Mouse (Mus musculus): Measurements from ENCODE around the gene Kif16b. TPM values are rescaled to one million over a fixed set of nuclear protein-coding genes. Genes with fewer than 3 reads are reported as not detected.
"Not testable (repeated sequence)": the region's sequence is repeated elsewhere in the genome, so short reads cannot be mapped to it uniquely, and the experiment has no call there.

Gene Kif16b
- total RNA-seq, 1 experiment from 2014 or later: 24.0 TPM

DNA sequence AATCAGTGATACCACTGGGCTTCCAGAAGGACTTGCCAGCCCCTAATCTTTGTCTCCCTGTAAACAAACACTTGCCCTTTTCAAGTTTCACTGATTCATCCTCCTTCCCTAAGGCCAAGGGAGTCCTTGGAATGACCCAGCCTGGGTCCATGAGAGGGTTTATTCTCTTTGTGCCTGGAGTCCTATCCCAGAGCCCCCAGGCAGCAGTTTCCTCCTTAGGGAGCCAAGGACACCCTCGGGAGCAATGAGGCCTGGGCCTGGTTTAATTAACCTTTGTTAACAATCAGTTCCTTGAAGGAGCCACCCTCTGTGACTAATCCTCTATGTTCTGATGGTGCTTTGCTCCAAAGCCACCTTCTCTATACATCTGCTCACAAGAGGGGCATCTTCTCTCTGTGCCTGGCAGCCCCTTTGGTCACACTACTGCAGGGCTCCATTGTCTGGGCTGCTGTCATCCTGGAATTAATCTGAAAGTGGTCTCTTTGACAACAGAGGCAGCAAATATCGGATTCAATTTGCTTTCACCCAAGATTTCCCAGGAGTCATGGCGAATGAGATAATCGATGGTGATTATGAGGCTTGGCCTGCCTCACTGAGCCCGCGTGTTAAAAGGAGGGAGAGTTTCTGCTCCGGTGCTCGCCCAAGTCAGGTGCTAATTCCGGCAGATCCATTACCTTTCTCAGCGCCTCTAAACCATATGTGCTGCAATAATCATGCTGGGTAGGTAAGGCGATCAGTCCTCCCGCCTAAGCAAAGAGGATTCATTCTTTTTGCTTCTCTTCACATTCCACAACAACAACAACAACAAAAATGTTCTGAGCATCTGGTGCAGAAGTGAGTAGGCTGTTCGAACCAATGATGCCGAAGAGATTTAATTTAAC, 311.7 kb downstream of the Kif16b start:
- no peak for DNase-seq

DNA sequence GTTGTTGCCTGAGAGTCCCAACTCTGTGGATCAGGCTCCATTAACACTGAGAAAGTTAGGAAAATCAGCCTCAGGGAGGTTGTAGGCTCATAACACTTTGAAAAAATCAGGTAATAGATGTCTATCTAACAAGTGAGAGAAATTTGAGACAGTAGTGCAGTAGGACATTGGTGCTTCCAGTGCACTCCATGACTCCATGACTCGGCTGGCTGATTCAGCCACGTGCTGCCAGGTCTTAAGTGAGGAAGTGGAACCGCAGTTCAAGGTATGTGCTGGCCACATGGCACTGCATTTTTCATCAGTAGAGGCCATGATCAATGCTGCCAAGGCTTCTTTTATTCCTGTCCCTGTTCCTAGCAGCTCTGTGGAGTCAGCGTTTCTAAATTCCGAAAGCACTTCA, 315.5 kb downstream of the Kif16b start:
- no peak for DNase-seq

DNA sequence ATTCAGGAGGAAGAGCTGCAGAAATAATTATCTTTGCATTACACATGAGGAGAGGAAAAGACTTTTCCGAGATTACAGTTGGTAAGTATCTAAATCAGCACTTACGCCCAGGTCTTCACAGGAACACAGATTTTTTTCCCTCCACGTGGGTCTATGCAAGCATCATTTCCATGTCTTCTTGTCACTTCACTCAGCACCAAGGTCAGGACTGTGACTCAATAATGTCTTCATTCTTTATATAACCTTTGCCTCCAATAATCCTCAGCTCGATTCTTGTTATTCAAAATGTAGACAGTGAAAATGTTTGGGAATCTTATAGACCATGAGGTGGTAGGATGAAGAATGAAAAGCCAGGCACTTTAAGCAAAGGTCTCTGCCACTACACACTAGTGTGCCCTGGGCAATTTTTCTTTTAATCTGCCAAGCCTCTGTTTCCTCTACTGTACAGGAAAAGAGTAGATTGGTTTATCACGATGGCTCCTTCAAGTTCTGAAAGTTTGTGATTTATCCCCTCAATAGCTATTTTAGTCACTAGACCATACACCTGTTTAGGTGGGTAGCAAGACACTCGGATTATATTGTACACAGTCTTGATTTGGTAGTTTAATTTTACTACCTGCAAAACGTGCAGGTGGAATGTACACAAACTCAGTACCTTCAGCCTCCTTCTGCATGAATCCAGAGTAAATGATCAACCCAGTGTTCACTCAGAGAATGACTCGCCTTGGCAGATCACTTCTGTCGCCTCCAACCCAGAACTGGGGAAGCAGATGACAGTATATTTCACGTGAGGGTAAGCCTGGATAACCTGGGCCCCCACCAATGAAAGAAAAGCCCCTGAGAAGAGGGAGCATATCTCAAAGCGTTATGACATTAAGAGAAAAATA, 316.2 kb downstream of the Kif16b start:
- DNase-seq: no peak

DNA sequence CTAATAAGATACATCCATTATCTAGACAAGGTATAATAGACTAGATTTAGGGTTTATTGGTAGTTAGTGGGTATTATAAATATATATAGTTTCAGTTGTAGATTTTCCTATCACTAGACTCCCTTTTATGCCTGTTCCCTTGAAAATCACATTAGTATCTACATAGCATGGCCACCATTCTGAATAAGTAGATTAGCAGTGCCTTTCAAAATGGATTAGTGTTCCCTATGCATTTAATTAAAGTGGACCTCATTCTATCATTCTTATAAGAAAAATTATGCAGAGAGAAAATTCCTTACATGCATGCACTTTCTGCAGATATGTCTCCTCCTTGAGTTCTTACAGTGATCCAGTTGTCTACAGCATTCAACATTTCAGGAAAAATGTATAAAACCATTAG, 320.9 kb downstream of the Kif16b start:
- no peak for DNase-seq

DNA sequence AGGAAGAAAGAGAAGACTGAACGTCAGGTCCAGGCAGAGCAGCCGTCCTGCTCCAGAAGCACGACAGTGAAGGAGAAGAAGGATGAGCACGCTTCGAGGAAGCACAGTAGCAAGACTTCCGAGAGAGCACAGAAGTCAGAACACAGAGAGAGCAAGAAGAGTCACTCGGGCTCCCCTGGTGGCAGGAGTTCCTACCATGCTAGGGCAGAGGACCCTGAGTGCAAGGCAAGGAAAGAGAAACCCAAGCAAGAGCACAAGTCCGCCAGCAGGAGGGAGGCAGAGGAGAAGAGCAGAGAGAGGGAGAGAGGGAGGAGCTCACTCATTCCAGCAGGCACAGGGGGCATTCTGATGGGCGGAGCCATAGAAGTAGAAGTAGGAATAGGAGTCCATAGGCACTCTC, 323.9 kb downstream of the Kif16b start:
- DNase-seq: not testable (repeated sequence)

DNA sequence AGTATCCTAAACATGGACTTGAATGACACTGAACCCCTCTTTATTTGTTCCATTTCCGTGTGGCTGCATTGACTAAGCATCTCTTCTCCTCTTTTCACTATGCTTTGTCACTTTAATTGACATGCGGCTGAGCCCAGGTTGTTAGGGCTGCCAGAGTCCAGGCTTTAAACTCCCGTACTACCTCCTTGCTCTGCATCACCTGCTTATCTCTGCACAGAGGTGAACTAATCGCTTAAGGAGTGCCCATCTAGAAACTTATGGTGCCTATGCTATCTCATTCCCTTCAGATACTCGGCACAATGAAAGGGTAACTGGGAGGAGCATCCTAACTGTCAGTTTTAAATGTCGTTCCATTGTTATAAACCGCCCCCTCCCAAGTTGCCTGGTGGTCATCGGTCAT, 331.6 kb downstream of the Kif16b start:
- no peak for DNase-seq

Other genes with a start within 250 kb of the Kif16b start
- gene Snrpb2, start 161.5 kb upstream of the Kif16b start, total RNA-seq (2021): 44.4 and 47.1 TPM in 2 replicates
- not detected in 2 replicates for gene Otor, start 176.9 kb upstream of the Kif16b start, total RNA-seq (2021)